Comparison of ENCODE assay signal across 14 mouse cellular contexts in genomic region chr8:110699501-110699900, GRCm38 (mm10).
"Had no signal": no experiment of that assay in that cellular context is flagged by ENCODE, and none has a peak within 500 bp of the region (broad histone marks: within the 10 kb centered on the region; RNA-seq: fewer than 3 reads in every experiment).

No protein-coding gene starts in this region.

- H3K9me3 ChIP-seq: limb, embryonic 12.5 days; liver, embryonic 13.5 days; midbrain, embryonic 13.5 days; neural tube, embryonic 12.5 days had no signal

- H3K27ac ChIP-seq: left cerebral cortex, adult 2 months; limb, embryonic 12.5 days; liver, embryonic 13.5 days; midbrain, embryonic 13.5 days; neural tube, embryonic 12.5 days had no signal

- H3K4me2 ChIP-seq: limb, embryonic 12.5 days; liver, embryonic 13.5 days; midbrain, embryonic 13.5 days; neural tube, embryonic 12.5 days had no signal

- H3K9ac ChIP-seq: limb, embryonic 12.5 days; liver, embryonic 13.5 days; liver, postnatal 0 days; midbrain, embryonic 13.5 days; neural tube, embryonic 12.5 days had no signal

- DNase-seq: kidney, postnatal 10 days; kidney, postnatal 4 days; liver; liver, embryonic 13.5 days; liver, postnatal 0 days; right cerebral cortex, adult 18-20 months; right cerebral cortex, postnatal 25 days; thymus, adult 18-20 months; thymus, postnatal 14 days had no signal

- H3K27me3 ChIP-seq: limb, embryonic 12.5 days; liver, embryonic 13.5 days; midbrain, embryonic 13.5 days; neural tube, embryonic 12.5 days had no signal

- ATAC-seq: liver, postnatal 0 days; midbrain, embryonic 13.5 days had no signal

- H3K36me3 ChIP-seq: neural tube, embryonic 12.5 days had no signal

- H3K4me3 ChIP-seq: left cerebral cortex, adult 2 months; limb, embryonic 12.5 days; liver, embryonic 13.5 days; midbrain, embryonic 13.5 days; myocyte; neural tube, embryonic 12.5 days had no signal

- H3K4me1 ChIP-seq: liver, embryonic 13.5 days had no signal
